In genomic region chr12:69213186-69213777, GRCm38 (mm10) we compare ENCODE assay signal across 13 mouse cellular contexts. TPM values are rescaled to one million over a fixed set of nuclear protein-coding genes. Genes with fewer than 3 reads are reported as not detected.
"Had no signal": no experiment of that assay in that cellular context is flagged by ENCODE, and none has a peak within 500 bp of the region (broad histone marks: within the 10 kb centered on the region; RNA-seq: fewer than 3 reads in every experiment).

No protein-coding gene starts in this region.

- H3K9me3 ChIP-seq: limb, embryonic 12.5 days; midbrain, embryonic 13.5 days had no signal

- H3K27ac ChIP-seq: limb, embryonic 12.5 days; liver, embryonic 14.5 days; midbrain, embryonic 13.5 days had no signal

- DNase-seq: kidney, adult 9 months; kidney, postnatal 14 days; layer of hippocampus, adult 9-11 months; layer of hippocampus, postnatal 36 days; liver; lung, adult 2 months; lung, postnatal 36 days; right cerebral cortex, postnatal 25 days; thymus, postnatal 36 days had no signal

- H3K4me3 ChIP-seq: limb, embryonic 12.5 days; midbrain, embryonic 13.5 days had no signal

- H3K4me1 ChIP-seq: limb, embryonic 12.5 days; midbrain, embryonic 13.5 days had no signal

- H3K27me3 ChIP-seq: limb, embryonic 12.5 days; midbrain, embryonic 13.5 days had no signal

- H3K9ac ChIP-seq: limb, embryonic 12.5 days; liver, embryonic 14.5 days; midbrain, embryonic 13.5 days had no signal

RNA-seq across cellular contexts. Expression of gene Gm49384, which starts 9.2 kb away (rescaled TPM):
- polyA plus RNA-seq: lung, adult 2 months; small intestine, adult 2 months had no signal
